Mouse (Mus musculus) intestine, embryonic 14.5 days (tissue): ENCODE results near the gene Tnnt3. TPM values are rescaled to one million over a fixed set of nuclear protein-coding genes. Genes with fewer than 3 reads are reported as not detected.

ENCODE experiments used
- ATAC-seq: fragments of 200-750 bp; cut with Nextera tagmentation; replicated peaks from 2 replicates; pipeline ENCODE4 v1.8.0; 2017; ENCODE audit warnings: low read depth, moderate number of reproducible peaks, moderate TSS enrichment, moderate library complexity; ENCODE audit not compliant: low FRiP score, low TSS enrichment
- DNase-seq: peaks from one replicate; pipeline ENCODE4 v3.0.0-alpha.2; 2018; ENCODE audit warnings: low spot score
- H3K27ac ChIP-seq: fragments of 300-500 bp; sonication (generic); 2 replicates; pipeline ENCODE4 v1.5.1; 2014; ENCODE audit warnings: low read depth, mild to moderate bottlenecking, control low read depth
- H3K27me3 ChIP-seq: fragments of 300-500 bp; sonication (generic); replicated peaks from 2 replicates; pipeline ENCODE4 v1.6.1; 2014; ENCODE audit warnings: low read length, control low read depth; ENCODE audit not compliant: control insufficient read depth, insufficient read depth
- H3K36me3 ChIP-seq: fragments of 300-500 bp; sonication (generic); 2 replicates; pipeline ENCODE4 v1.6.1; 2014; ENCODE audit warnings: low read length, control low read depth; ENCODE audit not compliant: control insufficient read depth, insufficient read depth
- H3K4me1 ChIP-seq: fragments of 300-500 bp; sonication (generic); replicated peaks from 2 replicates; pipeline ENCODE4 v1.6.1; 2014; ENCODE audit warnings: low read length, control low read depth, mixed read lengths; ENCODE audit not compliant: control insufficient read depth, insufficient read depth
- H3K4me2 ChIP-seq: fragments of 300-500 bp; sonication (generic); 2 replicates; pipeline ENCODE4 v1.6.1; 2014; ENCODE audit warnings: low read length
- H3K4me3 ChIP-seq: fragments of 300-500 bp; sonication (generic); 2 replicates; pipeline ENCODE4 v1.5.1; 2014; ENCODE audit warnings: low read depth, low read length, control low read depth, mixed read lengths
- H3K9ac ChIP-seq: fragments of 300-500 bp; sonication (generic); 2 replicates; pipeline ENCODE4 v1.6.1; 2014; ENCODE audit warnings: mild to moderate bottlenecking, low read length
- H3K9me3 ChIP-seq: fragments of 300-500 bp; sonication (generic); 2 replicates; pipeline ENCODE4 v1.6.1; 2016; ENCODE audit warnings: low read length, control low read depth; ENCODE audit not compliant: control insufficient read depth
- WGBS: fragments of 180-500 bp; shearing (Covaris S2); extraction: QIAGEN DNeasy Blood & Tissue Kit; methylation state at CpG from one replicate; pipeline ENCODE4 v1.1.7; 2014; 5-methylcytosine and 5-hydroxymethylcytosine counted together
- polyA plus RNA-seq: library from polyadenylated mRNA; unstranded; fragments of >200 nt; fragmentation: Nextera tagmentation; extraction: Ambion mirVana; gene quantifications from 2 replicates; pipeline ENCODE4 v1.2.1, GENCODE M21; 2014

Gene Tnnt3
- polyA plus RNA-seq, 1 experiment from 2014 or later, result 2.4 TPM

GRCm38 (mm10) chr7:142471884-142472570 is 26.6 kb upstream of the Tnnt3 start:
- Histone ChIP-seq H3K36me3 (peaks cover 7% of the 10 kb centered on the region; the same call in 1 of the 2 replicates), H3K9me3 (no peaks in the 10 kb centered on the region), H3K27me3 (no peaks in the 10 kb centered on the region), H3K4me1 (peaks cover 58% of the 10 kb centered on the region), H3K4me3 (peak overlapping the region; percentile 39), H3K27ac (peak overlapping the region; percentile 96), H3K4me2 (peak overlapping the region; percentile 46), H3K9ac (peak overlapping the region; percentile 87)
- peak; percentile 16 for ATAC-seq
- DNase-seq, result peak; percentile 51
- WGBS, result 33% methylated on average over 15 of the region's 15 CpGs

DNA sequence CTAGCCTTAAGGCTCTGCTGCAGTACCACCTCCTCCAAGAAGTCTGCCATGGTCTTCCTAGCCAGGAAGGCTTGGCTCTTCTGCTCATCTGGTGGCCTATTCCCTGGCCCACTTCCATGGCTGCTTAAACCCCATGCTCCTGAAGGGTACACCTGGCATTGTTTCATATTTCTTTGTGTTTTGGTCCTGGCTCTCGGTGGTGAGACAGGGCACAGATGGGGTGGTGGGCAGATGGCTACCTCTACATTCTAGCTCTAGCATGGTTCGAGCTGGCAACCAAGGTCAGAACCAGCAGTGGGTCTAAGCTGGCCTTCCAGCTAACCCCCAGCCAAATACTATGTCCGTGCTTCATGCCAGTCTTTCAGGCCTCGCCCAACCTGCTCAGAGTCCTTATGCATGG is 25.7 kb upstream of the Tnnt3 start:
- 83% methylated on average over 4 of the region's 4 CpGs for WGBS
- Histone ChIP-seq H3K27me3 (no peaks in the 10 kb centered on the region), H3K4me2 (peak overlapping the region; percentile 46), H3K9ac (peak overlapping the region; percentile 87), H3K4me3 (peak overlapping the region; percentile 39), H3K9me3 (no peaks in the 10 kb centered on the region), H3K36me3 (peaks cover 14% of the 10 kb centered on the region; the same call in 1 of the 2 replicates), H3K4me1 (peaks cover 62% of the 10 kb centered on the region), H3K27ac (peak overlapping the region; percentile 96)
- DNase-seq (peak; percentile 51), ATAC-seq (no peak)

DNA sequence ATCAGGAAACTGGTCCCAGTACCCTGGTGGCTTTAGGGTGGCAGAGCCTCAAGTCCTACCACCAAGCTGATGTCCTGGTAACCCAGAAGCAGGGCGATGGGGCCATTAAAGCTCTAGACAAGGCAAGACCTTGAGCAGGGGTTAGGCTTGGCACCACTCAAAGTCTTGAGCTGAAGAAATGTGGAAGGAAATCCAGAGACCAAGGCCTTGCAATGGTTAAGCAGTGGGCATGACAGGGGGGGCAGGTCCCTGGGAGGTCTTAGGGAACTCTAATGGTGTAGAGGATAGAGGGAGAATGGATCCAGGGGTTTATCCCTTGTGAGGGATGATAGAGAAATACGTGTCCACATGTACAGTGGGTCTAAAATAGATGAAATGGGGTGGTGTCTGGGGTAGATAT is 25.2 kb upstream of the Tnnt3 start:
- H3K27ac ChIP-seq, result peak overlapping the region; percentile 96; the same call in 1 of the 2 replicates
- H3K9ac ChIP-seq, result peak overlapping the region; percentile 87
- peaks cover 14% of the 10 kb centered on the region; the same call in 1 of the 2 replicates for H3K36me3 ChIP-seq
- H3K4me1 ChIP-seq, result peaks cover 67% of the 10 kb centered on the region
- peak overlapping the region; percentile 46 for H3K4me2 ChIP-seq
- H3K4me3 ChIP-seq, result peak overlapping the region; percentile 39
- no peaks in the 10 kb centered on the region for H3K9me3 ChIP-seq
- 78% methylated on average over 2 of the region's 2 CpGs for WGBS
- DNase-seq (no peak), ATAC-seq (no peak)
- no peaks in the 10 kb centered on the region for H3K27me3 ChIP-seq

GRCm38 (mm10) chr7:142474799-142475198 is 23.8 kb upstream of the Tnnt3 start:
- peaks cover 65% of the 10 kb centered on the region for H3K4me1 ChIP-seq

DNA sequence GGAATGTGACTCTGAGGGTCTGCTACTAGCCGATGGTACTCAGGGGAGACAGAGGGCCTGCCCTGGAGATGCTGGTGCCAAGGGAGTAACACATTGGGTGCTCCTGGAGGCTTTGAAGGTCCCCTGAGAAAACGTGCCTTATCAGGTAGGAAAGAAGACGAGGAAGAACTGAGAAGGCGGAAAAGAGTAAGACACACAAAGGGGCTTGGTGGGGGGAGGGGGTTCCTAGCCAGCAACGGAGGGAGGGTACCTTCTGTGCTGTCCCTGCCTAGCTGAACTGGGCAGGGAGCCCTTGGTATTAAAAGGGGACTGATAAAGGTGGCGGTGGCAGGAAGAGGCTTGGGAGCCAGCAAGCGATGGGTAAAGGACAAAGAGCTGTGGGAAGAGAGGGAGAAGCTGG is 23.0 kb upstream of the Tnnt3 start:
- DNase-seq (no peak), ATAC-seq (no peak)
- H3K9me3 ChIP-seq, result no peaks in the 10 kb centered on the region
- H3K36me3 ChIP-seq, result peaks cover 17% of the 10 kb centered on the region; the same call in 1 of the 2 replicates
- peak overlapping the region; percentile 46 for H3K4me2 ChIP-seq
- peak overlapping the region; percentile 39 for H3K4me3 ChIP-seq
- WGBS, result 53% methylated on average over 7 of the region's 7 CpGs
- peaks cover 59% of the 10 kb centered on the region for H3K4me1 ChIP-seq
- H3K27me3 ChIP-seq, result no peaks in the 10 kb centered on the region
- peak overlapping the region; percentile 87 for H3K9ac ChIP-seq
- H3K27ac ChIP-seq, result peak overlapping the region; percentile 96

More at GRCm38 (mm10) chr7:142474799-142475198, 23.8 kb upstream of the Tnnt3 start:
- 0 out of 2 replicates have a peak, but pooled peaks have one; percentile 7 for ATAC-seq
- peak overlapping the region; percentile 39 for H3K4me3 ChIP-seq
- whole genome bisulfite sequencing, result 60% methylated on average over 14 of the region's 14 CpGs
- no peaks in the 10 kb centered on the region for H3K9me3 ChIP-seq
- peaks cover 15% of the 10 kb centered on the region; the same call in 1 of the 2 replicates for H3K36me3 ChIP-seq
- peak overlapping the region; percentile 46 for H3K4me2 ChIP-seq
- DNase-seq, result peak; percentile 49
- H3K9ac ChIP-seq, result peak overlapping the region; percentile 87
- H3K27ac ChIP-seq, result peak overlapping the region; percentile 96
- no peaks in the 10 kb centered on the region for H3K27me3 ChIP-seq

GRCm38 (mm10) chr7:142476271-142476670 is 22.4 kb upstream of the Tnnt3 start:
- WGBS, result 79% methylated on average over 5 of the region's 5 CpGs
- H3K27ac ChIP-seq, result peak overlapping the region; percentile 96
- peaks cover 59% of the 10 kb centered on the region for H3K4me1 ChIP-seq
- ATAC-seq, result no peak
- no peaks in the 10 kb centered on the region for H3K9me3 ChIP-seq
- no peak for DNase-seq
- peaks cover 17% of the 10 kb centered on the region; the same call in 1 of the 2 replicates for H3K36me3 ChIP-seq
- H3K4me3 ChIP-seq, result peak overlapping the region; percentile 39
- no peaks in the 10 kb centered on the region for H3K27me3 ChIP-seq
- H3K9ac ChIP-seq, result peak overlapping the region; percentile 87
- H3K4me2 ChIP-seq, result peak overlapping the region; percentile 46

GRCm38 (mm10) chr7:142476795-142477452 is 21.7 kb upstream of the Tnnt3 start:
- peak overlapping the region; percentile 13; the same call in 1 of the 2 replicates for H3K4me3 ChIP-seq
- H3K9me3 ChIP-seq, result no peaks in the 10 kb centered on the region
- DNase-seq (no peak), ATAC-seq (no peak)
- WGBS, result 79% methylated on average over 13 of the region's 13 CpGs
- peak overlapping the region; percentile 46 for H3K4me2 ChIP-seq
- peak overlapping the region; percentile 96; the same call in 1 of the 2 replicates for H3K27ac ChIP-seq
- H3K27me3 ChIP-seq, result no peaks in the 10 kb centered on the region
- H3K4me1 ChIP-seq, result peaks cover 59% of the 10 kb centered on the region
- H3K9ac ChIP-seq, result peak overlapping the region; percentile 87; the same call in 1 of the 2 replicates
- H3K36me3 ChIP-seq, result peaks cover 17% of the 10 kb centered on the region; the same call in 1 of the 2 replicates

GRCm38 (mm10) chr7:142478001-142478400 is 20.6 kb upstream of the Tnnt3 start:
- Histone ChIP-seq H3K9me3 (no peaks in the 10 kb centered on the region), H3K4me2 (peak overlapping the region; percentile 46), H3K27me3 (no peaks in the 10 kb centered on the region), H3K36me3 (peaks cover 17% of the 10 kb centered on the region; the same call in 1 of the 2 replicates), H3K4me1 (peaks cover 60% of the 10 kb centered on the region), H3K27ac (peak overlapping the region; percentile 33; the same call in 1 of the 2 replicates), H3K4me3 (no peak overlapping the region), H3K9ac (no peak overlapping the region)
- ATAC-seq (no peak), DNase-seq (no peak)
- WGBS, result 90% methylated on average over 6 of the region's 6 CpGs
